Mouse (Mus musculus) kidney, adult 18-20 months (tissue): Measurements from ENCODE around the gene Adam8.

ENCODE experiments used
- DNase-seq: peaks from one replicate; pipeline ENCODE4 v3.0.0; 2021

Adam8 gene

DNA sequence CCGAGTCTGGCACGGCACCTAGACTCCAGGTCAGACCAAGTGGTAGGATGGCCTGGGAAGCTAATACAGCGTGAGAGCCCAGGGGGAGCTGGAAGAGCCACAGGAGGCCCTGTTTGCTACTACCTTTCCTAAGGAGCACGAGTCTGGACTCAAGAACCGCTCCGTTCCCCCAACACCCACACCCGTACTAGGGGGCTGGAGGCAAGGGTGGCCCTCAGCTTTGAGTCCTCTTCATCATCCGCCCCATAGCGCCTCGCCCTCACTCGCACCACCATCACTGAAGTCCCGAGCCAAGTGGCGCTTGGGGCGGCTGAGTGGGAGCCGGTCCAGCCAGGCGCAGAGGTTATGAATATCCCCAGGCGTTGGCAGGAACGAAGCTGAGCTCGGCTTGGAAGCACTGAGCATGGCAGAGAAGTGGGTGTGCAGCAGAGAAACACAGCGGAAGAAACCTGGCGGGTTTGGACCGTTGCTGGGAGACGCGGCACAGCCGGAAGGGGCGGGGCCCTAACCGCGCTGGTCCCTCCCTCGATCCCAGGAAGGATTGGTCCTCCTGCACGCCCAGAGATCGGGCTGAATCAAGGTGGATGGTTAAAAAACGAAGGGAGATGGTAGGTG is 14.0 kb downstream of the Adam8 start, which contains the start of gene 6430531B16Rik:
TSS of gene 6430531B16Rik (minus strand) at position 478 of the 615 bp plus-strand sequence.
- peak; percentile 81 for DNase-seq

DNA sequence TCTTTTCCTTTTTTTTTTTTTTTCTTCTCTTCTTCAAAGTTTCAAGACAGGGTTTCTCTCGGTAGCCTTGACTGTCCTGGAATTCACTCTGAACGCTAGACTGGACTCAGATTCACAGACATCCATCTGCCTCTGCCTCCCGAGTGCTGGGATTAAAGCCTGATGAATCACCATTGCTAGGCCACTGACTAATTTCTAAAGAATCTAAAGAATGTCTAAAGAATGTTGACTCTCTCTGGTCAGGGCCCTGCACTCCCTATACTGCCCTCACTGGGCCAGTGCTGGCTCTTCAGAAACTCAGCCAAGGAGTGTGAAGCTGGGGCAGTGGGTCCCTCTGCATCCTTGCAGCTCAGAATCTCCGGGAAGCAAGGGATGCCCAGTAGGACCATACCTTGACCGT is 16.9 kb downstream of the Adam8 start:
- no peak for DNase-seq

DNA sequence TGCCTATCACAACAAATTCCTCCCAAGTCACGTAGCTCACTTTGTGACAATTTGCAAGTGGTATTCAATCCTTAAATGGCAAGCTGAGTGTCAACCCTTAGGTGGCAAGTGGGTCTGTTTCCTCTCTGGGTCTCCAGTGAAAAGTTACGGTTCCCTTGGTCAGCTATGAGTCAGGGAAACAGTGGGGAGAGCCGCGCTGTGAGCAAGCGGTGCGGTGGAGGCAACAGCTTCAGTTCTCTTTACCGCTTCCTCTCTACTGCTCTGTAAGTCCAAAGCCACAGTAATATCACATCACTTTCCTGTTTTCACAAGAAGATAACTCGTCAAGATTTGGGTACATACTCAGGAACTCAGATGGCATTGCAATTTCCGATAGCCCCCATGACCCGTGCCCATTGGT is 18.1 kb downstream of the Adam8 start:
- DNase-seq, result no peak

DNA sequence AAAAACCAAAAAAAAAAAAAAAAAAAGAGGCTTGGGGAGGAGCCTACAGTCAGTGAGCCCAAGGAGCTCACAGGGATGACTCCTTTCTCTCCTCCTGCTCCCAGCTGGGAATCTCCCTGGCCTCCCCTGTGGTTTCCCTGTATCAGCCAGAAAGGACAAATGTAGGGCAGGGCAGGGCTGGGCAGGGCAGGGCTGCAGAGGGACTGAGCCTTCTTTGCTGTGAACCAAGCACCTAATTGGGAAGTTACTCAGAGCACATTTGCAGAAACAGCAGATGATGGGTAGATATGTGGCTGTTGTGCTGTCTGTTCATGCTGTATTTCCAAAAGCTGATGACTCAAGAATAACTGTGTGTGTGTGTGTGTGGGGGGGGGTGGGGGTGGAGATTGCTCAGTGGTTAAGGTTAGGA is 19.4 kb downstream of the Adam8 start:
- DNase-seq, result no peak

DNA sequence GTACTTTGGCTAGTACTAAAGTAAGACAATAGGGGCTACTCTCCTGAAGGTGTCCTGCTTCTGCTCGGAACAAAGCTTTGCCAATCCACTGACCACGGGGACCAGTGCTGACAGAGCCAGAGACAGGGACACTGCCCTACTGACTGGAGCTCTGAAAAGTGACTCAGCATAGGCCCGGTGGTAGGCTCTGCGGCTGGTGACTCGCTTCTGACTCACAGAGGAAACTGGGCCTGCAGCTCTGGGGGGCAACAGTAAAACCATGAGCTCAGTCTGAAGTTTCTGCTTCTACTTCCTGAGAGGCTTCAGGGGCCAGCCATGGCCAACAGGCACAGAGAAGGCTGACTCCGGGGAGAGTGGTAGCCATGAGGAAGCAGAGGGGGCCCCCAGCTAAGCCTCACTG is 20.9 kb downstream of the Adam8 start:
- no peak for DNase-seq

DNA sequence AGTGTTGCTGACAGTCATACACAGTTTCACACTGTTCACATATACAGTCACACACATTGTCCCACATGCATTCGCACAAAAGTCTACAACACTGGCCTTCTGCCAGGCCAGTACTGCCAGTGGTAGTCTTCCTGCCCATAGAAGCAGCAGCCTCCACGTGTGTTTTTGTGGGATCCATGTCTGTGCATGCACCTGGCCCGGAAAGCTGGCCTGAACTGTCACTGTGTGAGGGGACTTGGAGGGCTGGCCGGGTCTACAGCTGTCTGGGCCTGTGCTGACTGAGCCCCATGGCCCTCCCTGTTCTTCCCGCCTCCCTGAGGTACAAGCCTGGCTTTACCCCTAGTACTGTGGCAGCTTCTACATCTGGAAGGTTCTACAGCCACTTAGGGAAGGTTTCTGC is 21.4 kb downstream of the Adam8 start:
- no peak for DNase-seq

DNA sequence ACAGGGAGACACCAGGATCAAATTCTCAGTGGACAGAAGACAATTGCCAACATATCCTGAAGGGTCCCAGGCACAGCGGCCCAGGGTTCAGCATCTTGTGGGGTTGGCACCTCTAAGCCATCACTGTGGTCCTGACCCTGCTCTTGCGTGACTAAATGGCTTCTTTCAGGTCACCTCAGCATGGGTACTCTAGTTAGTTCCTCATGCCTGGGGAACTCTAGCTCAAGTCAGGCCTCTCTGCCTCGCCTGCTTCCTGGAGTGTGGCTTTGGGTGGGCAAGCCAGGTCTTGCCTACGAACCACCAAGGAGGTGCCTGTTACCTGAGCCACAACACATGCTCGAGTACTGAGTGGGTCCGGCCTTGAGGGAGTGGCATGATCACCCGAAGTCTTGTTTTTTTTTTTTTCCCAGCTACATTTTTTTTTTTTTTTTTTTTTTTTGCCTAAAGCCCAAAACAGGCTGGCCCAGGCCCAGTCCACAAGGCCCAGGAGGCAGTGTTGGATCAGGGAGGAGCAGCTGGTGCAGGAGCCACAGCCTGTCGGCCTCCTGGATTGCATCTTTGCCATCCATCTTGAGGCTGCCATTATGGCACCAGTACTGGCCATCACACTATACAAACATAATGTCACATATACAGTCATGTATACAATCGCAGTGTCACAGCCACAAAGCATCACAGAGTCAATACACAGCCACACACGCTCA is 22.0 kb downstream of the Adam8 start:
- DNase-seq, result no peak

DNA sequence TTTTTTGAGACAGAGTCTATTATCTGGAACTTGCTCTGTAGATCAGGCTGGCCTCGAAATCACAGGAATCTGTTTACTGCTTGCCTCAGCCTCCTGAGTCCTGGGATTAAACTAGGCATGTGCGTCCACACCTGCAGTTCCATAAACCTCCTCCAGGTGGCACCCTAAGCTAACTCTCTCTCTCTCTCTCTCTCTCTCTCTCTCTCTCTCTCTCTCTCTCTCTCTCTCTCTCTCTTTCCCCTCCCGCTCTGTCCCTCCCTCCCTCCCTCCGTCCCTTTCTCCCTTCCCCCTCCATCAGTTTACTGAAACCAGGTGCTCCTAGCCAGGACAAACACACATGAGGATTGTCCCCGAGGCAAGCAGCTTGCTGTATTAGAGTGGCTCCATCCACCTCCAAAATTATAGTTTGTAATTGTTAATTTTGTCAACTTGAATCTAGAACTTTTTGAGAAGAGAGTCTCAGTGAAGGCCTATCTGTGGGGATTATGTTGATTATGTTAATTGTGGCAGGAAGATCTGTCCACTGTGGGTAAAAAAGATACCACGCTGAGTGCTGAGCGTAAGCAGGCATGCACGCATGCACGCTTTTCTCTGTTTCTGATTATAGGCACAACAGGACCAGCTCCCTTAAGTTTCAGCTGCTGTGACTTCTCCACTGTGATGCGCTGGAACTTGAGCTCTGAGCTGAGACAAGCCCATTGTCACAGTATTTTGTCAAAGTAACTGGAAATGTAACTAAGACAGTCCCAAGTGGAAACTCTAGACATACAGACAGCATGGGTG is 22.8 kb downstream of the Adam8 start:
- peak; percentile 83 for DNase-seq

DNA sequence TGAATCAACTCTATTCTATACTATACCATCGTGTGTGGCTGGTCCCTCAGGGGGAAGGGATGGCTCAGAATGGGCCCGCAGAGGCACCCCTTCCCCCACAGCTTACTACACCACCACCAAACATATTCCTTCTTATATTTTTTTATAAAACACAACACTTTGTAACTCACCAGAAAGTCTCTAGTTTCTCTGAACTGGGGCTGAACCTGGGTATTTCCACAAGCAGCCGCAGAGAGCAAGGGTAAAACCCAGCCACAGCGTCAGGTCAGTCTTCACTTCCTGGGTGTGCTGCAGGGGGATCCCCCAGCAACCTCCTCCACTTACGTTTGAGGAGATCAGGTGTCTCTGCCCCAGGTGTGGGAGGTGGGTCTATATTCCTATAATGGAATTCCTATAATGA is 23.9 kb downstream of the Adam8 start:
- DNase-seq, result no peak

DNA sequence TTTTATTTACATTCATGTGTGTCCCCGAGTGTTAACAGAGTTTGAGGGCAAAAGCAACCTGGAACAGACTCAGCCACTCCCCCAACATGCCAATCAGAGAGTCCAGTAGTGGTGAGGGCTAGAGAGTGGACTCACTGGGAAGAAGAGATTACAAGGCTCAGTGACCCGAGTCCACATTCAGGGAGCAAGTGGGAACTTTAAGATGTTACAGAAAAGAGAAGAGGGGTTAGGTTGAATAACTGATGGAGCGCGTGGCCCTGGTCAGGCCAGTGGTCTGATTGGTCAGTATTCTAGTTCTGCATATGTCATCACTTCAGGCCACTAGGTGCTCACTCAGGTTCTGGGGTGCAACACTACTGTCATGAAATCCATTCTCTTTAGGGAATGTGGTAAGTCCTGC is 25.2 kb downstream of the Adam8 start:
- DNase-seq, result no peak

DNA sequence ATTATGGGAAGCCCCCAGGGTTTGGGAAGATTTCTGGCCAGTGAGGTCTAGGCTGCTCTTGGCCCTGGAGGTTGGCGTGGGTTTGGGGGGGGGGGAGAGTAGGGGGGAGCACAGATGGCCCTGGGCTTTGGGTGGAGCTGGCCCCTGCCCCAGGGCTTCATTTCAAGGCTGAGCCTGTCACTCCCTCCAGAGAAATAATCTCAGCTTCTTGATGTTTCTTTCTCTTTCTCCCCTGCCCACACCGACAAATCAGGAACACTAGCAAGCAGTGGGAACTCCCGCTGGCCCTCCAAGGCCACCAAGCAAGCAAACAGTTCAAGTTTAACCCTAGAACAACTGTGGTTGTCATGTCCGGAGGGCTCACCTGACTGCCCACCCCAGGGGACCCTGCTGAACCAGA is 28.5 kb downstream of the Adam8 start:
- no peak for DNase-seq

DNA sequence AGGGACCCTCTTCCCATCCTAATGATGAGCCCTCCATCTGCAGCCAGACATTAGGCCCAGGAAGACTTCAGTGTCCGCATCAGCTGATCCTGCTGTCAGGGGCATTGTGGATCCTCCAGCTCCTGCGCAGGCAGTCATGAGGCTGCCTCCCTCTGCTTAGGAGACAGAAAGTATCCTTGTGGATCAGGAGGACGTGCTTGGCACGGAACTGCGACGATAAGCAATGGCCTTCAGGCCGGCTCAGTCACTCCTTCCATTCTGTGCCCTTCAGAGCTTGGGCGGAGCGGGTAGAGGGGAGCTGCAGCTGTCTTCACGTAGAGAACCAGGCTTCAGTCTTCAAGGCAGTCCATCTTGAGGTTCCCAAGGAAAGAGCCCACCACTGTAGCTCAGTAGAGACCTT is 31.2 kb downstream of the Adam8 start:
- DNase-seq, result no peak

DNA sequence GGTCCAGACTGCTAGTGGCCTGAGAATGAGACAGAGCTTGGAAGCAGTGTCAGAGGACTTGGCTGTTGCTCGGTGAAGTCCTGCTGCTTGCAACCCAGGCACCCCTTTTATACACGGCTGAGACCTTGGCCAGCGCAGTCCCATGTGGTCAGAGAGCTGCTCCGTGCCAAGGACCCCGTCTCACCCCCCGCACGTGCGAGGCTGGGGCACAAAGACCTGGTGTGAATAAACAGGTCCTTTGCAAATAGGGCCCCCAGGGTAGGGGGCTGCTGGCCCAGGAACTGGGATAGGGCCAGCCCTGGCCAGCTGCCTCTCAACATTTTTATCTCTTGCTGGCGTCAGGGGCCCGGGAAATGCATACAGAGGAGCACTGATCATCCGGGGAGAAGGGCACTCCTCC is 34.4 kb downstream of the Adam8 start:
- DNase-seq, result no peak

DNA sequence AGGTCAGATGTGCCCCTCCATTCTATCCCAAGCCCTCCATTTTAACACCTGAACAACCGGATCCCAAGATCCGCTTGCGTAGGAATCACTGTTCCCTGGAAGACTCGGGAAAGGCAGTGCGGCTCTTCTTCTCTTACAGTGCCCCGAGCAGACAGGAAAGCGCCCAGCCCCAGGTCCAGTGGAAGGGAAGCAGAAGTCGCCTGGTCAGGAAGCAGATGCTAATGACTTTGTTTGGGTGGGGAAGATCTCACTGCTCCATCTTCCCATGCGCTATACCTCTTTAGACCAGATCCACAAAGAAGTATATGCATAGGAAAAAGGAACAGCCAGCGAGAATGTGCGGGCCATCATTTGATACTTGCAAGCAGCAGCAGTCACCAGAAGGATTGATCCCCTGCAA is 34.9 kb downstream of the Adam8 start:
- no peak for DNase-seq

DNA sequence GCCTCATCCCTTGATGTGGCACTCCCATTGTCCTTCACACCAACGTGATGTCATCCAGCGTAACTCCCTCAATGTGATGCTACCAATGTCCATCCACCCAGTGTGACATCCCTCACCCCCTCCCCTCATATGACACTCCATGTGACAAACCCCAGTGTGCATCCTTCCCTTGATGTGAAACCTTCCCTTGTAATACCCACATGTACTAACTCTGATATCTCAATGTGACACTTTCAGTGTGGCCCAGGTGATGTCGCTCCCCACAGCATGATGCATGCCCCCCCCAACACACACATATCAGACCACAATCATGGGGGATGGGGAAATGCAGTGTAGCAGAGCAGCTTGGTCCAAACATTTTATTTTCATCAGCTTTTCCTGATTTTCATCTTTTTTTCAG is 35.7 kb downstream of the Adam8 start:
- DNase-seq, result no peak

DNA sequence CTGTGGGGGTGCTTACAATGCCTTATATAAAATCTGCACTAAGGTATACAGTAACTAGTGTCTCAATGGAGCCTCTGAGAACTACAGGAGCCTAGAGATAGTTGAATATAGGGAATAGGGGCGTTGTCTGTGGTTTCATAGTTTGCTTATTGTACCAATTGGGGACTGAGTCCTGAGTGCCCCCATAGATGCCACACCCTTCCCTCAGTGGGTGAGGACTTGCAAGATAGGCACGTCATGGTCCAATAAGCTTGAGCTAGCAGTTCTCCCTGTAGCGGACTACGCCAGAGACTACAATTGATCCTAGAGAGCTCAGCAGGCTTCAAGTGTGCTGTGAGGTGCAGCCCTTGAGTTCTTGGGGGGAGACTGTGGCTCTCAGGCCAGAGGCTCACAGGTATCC is 36.9 kb downstream of the Adam8 start:
- no peak for DNase-seq

DNA sequence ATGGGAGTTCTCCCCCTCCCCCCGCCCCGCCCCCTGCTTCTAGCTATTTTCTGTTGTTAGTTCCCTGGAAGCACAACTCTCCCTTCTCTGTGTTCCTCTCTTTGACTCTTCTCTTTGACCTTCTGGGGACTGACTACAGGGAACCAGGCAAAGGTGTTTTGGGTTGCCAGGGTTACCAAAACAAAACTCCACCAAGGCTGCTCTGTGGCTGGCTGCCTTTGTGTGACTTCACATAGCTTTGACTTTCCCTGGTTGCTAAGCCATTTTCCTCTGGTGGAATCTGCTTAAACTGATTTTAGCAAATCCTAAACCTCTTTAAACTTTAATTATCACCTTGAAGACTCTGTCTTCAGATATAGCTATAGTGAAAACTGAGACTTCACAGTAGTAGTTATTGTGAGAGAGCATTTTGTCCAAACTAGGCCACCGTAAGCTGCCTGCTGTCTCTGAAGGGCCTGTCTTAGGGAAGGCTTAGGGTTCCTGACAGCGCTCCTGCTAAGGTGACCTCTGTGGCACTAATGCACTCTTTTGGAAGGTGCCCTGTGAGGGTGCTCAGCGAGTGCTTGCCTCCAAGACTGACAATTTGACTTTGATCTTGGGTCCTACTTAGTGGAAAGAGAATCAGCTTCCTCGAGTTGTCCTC is 40.2 kb downstream of the Adam8 start:
- no peak for DNase-seq

DNA sequence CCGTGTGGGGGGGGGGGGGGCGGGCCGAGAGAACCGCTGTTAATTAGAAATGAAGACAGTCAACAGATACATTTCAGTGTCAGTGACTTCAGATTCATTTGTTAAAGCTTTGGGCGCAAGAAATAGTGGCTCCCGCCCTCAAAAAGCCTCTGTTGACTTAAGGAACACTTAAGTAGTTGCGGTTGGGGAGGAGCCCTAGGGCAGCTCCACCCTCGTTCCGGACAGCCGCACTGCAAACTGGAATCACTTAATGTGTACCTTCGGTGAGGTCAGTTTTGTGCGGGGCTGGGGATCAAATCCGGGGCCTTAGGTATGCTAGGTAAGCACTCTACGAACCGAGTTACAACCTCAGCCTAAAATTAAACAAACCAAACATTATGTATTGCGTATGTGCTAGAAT is 41.3 kb downstream of the Adam8 start:
- DNase-seq, result peak; percentile 24

DNA sequence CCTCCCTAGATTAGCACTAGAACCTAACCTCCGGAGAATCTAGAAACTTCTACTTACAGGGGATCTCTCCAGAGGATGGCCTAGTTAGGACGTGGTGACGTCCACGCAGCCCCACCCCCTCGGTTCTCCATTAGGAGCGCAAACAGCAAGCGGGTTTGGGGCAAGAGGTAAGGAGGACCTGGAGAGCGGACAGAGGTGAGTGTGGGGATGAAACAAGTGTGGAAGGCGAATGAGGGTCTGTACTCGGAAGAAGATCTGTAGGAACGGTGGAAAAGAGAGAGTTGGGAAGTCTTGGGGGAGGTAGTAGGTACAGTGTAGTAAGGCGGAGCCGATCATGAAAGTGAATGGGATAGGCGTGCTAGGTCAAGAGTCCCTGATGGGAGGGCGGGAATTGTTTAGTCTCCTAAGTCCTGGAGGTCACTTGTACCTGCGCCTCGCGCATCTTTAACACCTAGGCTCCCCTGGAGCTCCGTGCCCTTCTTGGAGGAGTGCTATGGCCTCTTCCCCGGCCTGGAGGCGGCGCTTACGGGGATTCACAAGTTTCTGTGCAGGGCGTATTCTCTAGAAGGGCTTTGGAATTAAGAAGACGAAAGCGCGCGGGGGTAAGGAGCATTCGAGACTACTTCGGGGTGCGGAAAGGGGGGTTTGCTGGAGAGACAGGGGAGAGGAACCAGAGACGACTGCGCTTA is 41.9 kb downstream of the Adam8 start:
- DNase-seq, result peak; percentile 45

DNA sequence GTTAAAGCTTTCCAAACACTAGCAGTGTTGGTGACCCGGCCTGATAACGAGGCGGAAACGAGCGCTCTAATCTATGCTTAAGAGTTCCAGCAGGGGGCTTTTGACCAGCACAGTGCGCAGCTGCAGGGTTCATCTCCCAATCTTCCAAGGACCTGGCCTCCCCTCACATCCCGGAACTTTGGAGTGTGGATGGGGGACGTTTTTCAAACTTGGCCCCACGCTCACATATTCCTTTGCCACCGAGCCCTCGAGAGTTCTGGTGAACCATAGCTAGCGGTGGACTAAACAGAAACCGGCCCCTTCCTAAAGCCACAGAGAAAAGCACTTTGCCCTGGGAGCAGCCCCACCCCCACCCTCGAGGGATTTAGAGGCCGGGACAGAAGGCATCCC is 42.5 kb downstream of the Adam8 start:
- peak; percentile 24 for DNase-seq

DNA sequence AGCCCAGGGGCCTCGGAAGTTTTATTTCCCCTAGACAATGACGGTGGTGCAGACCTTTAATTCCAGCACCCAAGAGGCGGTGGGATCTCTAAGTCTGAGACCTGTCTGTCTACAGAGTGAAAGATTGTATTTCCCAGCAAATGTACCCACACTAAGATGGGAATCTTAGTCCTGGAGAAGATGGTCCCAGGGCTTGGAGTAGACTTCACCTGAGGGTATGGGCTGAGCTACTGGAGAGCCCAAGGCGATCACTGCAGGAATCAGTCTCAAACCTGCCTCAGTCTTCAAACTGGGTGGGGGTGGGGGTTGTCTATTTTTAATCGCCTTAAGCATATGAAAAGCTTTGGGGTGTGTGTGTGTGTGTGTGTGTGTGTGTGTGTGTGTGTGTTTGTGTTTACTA is 46.3 kb downstream of the Adam8 start:
- no peak for DNase-seq

DNA sequence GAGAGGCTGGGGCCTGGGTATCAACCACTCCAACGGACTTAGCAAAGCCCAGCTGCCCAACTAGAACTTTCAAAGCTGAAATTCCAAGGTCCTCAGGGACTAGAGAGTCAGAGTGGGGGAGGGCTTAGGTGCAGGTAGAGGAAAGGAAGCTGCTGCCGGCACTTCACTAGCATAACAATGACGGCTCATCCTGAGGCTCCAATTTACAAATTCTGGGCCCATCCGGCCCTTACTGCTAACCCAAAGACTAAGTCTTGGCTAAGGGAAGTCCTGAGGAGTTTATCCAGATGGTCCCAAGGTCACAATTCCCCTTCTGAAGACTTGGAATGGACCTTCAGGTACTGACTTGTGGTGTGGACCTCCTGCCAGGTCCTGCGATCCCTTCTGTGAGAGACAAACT is 46.8 kb downstream of the Adam8 start:
- DNase-seq, result no peak
